Mouse (Mus musculus) retina, embryonic 14.5 days (tissue): ENCODE measurements at regions not wholly inside any gene's neighbourhood (a gene's known extent, or its start where the extent isn't known, plus 50 kb on each side); places are given as distances from the start of the nearest gene placed in this dataset.

Source experiments
- DNase-seq: peaks from one replicate; pipeline ENCODE4 v3.0.0-alpha.2; 2015; ENCODE audit warnings: low spot score

DNA sequence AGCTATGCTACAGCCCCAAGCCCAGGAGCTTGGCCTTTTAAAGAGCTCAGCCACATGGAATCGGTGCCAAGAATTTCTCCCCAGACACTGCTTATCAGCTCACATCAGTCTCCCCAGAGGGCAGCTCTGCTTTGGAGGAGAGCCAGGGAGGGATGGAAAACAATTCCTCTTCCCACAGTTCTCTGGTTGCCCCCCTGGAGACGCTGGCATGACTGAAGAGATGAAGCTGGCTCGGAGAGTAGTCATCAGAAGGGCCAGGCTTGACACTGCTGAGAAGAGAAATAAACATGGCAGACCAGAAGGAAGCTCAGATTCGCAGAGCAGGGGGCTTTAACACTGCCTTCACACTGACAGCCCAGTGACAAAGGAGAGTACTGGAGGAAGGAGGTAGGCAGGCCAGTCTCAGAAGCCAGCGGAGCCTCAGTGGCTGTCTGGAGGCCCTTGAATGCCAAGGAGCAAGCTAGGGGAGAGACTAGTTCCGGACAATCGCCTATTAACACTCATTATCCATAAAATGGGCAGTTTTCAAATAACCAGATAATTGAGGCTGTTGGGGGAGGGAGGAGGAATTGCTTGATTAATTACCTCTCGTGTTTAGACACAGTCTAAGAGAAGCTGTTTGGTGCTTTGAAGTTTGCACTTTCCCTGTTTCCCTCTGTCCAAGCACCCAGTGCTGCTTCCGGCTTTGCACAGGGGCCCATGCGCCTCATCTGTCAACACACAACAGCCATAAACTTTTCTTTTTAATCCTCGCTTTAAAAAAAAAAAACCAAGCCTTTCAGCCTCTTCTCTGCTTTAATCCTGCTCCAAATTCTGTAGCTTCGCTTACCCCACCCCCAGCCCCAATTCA lies 148.3 kb downstream of the Ddx1 start:
- no peak for DNase-seq

- no peak for DNase-seq
Observed at GRCm38 (mm10) chr12:13094111-13094851, 152.6 kb upstream of the Mycn start.

DNA sequence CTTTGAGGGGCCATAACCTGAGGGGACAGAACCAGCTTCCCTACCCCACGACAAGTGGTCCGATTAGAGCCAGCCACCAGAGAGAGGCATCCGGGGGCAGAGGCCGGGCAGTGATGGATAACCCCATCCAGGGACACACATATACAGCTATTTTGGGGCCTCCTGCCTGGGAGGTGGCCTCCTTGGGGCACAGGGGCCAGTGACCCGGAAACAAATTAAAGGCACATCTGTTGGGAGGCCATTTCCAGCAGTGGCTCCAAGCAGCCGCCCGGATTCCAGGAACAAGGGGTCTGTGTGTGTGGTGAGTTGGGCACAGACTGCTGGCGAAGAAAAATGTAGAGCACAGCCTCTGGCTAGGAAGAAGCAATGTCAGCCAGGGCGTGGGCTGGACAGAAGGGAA lies 144.2 kb upstream of the Mycn start:
- DNase-seq: peak; percentile 22

DNA sequence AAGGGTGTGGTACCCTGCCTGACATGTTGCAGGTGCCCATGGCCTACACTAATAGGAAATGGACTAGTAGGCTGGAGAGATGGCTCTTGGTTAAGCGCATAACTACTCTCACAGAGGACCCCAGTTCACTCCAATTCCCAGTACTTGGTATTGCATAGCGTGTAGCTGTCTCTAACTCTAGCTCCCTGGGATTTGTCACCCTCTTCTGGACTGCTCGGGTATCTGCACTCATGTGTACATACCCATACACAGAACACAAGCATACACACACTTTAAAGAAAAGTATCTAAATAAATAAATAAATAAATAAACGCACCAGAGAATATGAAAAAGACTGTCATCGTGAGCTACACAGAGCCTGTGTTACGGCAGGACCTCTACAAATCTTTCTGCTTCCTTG lies 143.8 kb upstream of the Mycn start:
- DNase-seq: no peak

DNA sequence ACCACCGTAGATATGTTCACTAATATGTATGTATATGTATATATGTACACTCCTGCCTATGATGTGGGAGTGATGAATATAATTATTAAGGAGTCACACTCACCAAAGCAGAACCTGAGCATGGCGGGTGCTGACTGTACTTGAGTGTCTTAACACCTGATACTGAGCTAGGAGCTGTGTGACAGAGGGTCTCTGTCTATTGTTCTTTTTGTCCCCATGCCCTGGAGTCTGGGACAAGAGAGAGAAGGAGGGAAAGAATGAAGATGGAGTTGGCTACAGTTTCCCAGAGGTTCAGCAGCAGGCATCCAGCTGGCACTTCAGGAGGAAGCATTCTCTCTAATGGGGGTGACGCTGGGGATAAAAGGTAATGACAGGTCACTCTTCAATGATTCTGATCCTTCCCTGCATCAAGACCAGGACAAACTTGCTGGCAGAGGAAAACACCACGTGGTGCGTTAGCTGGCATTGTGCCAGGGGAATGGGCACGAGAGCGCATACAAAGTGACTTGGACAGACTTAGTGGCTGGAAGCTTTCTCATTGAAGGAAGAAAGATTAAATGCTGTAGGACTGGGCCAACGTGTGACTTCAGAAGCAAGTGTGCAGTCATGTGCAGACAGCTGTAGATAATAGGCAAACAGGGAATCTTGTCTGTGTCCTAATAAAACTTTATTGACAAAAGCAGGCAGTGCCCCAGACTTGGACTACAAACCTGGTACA lies 141.8 kb upstream of the Mycn start:
- DNase-seq: peak; percentile 18

DNA sequence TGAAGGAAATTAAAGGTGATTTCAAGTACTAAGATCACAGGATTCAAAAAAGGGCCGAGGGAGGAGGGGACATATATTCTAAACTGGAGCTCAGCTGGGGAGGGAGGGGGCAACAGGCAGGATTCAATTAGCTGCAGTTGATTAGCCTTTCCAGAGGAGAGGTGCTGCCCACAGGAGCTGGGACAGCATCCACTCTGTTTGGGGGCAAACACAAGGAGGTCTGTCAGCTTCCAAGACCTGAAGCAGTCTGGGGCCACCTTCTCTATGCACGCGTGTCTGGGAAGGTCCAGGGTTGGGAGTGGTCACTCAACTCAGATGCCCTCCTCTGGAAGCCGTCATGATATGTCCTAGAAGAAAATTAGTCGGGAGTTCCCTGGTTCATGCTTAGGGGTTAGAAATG lies 139.1 kb upstream of the Mycn start:
- no peak for DNase-seq

DNA sequence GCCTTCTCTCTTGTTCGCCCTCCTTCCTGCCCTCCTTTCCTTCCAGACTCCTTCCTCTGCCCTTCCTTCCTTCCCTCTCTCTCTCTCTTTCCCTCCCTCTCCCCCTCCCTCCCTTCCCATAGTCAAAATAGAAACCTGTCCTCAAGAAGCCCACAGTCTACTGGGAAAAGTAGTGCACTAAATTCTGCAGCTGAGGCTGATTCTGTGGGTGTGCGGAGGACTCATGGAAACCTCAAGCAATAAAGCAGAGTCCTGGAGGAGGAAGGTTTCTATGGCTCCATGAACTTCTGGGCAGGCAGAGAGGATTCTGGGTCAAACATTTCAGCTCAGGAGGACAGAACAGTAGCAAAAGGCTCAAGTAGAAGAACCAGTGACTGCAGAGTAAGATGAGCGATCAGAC lies 138.1 kb upstream of the Mycn start:
- DNase-seq: no peak

DNA sequence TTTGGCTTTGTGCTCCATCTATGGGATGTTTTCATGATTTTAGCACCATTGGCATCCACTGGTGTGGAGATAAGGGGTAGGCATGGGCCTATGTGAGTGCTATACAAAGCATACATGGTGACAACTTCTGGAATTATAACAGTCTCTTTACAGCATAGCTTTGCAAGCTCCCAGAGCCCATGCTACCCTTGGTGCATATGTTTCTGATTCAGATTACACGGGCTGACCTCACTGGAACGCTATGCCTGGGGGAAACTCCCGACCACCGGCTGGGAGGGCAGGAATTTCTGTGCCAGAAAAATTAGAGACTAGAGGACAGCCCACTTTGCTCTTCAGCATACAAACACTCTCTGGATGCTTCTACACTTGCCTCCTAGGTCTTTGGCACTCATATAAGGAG lies 136.0 kb upstream of the Mycn start:
- DNase-seq: no peak

DNA sequence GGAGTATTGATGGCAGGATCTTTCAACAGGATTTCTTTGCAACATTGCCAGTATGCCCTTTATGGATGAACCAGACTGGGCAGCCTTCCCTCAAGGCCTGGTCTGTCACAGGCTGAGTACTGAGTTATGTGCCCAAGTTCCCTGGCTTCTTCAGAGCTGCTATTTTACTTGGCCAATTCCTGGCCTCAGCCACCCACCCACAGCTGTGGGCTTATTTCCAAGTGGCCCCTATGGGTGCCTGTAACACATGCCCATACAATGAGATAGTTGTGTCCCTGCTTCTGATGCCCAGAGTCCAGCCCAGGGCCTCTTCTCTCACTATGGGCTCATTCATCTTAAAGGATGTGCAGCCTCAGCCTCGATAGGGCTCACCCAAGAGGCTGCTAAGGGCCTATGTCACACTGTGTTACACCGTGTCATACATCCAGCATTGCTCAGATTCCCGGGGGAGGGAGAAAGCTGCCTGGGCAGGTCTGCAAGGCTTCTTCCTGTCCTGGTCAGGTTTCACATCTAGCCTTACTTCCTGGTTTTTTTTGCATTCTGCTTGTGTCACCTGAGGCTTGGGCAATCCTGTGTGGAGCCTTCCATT lies 135.1 kb upstream of the Mycn start:
- no peak for DNase-seq

- no peak for DNase-seq
Observed at GRCm38 (mm10) chr12:13073126-13073886, 131.6 kb upstream of the Mycn start.

GRCm38 (mm10) chr12:13067295-13067694 lies 125.6 kb upstream of the Mycn start:
- no peak for DNase-seq

DNA sequence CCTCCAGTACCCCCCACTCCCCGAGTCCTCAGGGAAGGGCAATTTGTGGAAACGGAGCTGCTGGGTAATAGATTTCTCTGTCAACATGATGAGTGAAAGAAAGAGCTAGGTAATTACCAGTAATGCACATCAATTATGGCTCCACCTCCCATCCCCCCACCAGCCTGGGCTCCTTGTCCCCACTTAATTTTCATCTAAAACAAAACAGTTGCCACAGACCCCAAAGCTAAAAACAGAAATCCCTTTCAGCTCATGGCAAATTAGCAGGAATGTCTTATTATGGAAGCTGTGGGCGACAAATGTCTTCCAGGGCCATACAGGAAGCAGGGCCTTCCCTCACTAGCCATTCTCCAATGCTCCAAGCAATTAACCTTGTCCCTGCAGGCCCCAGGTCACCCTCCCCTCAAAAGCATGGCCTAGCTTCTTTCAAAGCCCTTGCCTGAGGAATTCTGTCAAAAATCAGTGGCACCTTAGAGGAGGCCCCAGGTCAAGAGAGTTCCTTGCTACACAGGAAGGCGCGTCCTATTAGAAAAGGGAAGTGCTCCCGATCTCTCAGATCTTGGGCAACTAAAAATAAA lies 125.0 kb upstream of the Mycn start:
- no peak for DNase-seq

- DNase-seq: no peak
Observed at GRCm38 (mm10) chr12:13059473-13059872, 117.8 kb upstream of the Mycn start.

DNA sequence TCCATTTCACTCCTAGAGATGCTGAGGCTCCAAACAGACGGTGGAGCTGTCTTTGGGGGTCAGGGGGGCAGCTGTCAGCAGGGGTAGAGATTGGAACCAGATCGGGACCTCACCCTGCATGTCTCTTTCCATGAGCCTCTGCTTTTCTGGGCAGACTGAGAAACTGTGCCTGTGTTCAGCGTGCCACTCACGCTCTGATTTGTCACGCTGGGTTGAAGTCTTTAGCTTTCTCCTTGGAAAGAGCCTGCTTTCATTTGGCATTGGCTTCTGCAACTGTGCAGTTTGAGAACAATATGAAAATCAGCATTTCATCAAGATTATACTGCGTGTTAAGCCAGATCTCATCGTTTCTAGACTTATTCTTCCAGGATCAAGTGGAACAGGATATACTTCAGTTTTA lies 114.5 kb upstream of the Mycn start:
- no peak for DNase-seq

GRCm38 (mm10) chr12:13054611-13055010 lies 112.9 kb upstream of the Mycn start:
- DNase-seq: no peak

- no peak for DNase-seq
Observed at GRCm38 (mm10) chr12:13053746-13054145, 112.0 kb upstream of the Mycn start.

DNA sequence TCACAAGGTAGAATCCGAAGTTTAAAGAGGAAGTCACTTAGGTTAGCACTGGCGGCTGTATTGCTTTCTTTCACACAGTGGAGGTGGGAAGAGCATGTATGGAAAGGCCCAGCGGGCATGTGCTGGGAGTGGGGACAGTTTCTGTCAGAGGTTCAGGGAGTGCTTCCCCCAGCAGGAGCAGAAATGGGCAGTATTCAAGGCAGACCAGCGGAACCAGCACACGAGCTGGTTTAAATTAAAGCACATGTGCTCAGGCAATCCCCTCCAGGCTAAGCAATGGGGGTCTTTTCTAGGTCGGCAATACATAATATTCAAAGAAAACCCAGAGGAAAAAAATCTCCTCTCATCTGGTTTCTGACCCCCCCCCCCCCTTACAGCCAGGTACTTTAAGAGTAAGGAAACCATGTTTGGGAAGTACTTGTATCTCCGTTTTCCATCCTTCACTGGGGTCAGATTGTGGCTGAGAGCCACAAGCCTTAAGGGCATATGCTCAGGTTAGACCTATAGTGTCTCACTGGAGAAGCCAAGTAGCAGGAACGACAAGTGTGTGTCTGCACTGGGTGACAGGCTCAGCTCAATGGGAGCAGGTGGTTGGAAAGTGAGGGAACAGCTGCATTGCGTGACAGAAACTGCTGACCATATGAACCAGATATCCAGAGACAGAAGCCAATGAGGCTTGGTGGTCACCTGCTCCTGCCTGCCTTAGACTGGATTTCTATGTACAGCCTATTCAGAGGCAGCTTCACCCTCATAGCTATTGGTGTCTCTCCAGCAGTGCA lies 111.3 kb upstream of the Mycn start:
- peak; percentile 19 for DNase-seq

- no peak for DNase-seq
Observed at GRCm38 (mm10) chr12:13052164-13052563, 110.5 kb upstream of the Mycn start.

DNA sequence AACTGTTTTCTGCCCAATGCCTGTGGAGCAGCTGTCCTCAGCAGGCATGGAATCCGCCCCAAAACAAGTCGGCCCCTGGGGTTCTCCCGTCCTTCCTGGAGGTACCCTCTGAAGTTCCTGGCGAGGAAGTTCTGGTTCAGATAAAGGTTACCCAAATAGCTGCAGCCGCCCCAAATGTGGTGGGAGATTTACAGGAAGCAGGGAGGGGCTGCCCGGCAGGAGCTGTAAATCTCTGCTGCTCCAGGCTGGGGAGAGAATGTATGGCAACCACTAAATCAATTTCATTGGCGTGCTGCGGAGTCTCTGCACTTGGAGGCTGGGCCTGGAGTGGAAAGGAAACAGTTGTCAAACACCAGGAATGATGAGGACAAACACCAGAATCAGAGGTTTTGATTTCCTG lies 107.9 kb upstream of the Mycn start:
- no peak for DNase-seq

DNA sequence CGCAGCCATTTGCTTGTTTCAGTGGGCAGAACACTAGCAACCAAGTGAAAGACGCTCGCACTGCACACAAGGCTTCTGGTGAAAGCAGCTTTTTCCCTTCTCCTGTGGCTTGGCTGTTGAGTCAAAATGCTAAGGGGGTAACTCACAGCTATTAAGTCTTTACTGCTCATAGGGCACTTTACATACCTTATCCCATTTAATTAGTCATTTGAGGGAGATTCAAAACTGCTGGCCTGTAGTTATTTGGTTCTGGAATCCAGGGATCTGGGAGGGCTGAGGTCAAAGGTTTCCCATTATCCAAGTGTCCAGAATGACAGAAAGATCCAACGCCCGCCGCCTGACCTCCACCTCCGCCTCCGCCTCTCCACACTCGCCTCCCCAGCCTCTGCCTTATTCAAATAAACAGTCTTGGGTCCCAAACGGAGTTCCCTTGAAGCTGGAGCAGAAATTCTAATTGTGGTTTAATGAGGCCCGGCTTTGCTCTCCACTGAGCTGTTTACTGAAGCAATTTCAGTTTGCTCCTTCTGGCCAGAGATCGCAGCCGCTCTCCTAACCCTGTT lies 106.5 kb upstream of the Mycn start:
- DNase-seq: peak; percentile 60
